Mouse (Mus musculus): ENCODE results near the gene Cdh20. TPM values are rescaled to one million over a fixed set of nuclear protein-coding genes. Genes with fewer than 3 reads are reported as not detected.
"Not testable (repeated sequence)": the region's sequence is repeated elsewhere in the genome, so short reads cannot be mapped to it uniquely, and the experiment has no call there.

Gene Cdh20
- total RNA-seq, 2 experiments from 2014 or later = 0.12 to 0.13 TPM

DNA sequence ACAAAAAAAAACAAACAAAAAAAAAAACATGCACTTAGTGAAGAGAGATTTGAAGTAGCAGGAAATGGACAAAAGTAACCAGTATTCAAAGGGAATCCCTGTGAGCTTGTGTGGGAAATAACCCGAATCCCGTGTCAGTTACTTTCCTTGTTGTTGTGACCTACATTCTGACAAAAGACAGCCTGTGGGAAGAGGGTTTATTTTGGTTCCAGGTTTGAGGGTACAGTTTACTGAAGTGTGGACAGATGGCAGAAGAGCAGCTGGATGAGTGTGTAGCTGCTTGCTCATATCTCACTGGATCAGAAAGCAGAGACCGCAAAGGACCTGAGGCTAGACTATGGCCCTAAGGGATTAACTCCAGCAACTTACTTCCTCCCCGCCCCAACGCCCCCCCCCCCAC lies 135.1 kb downstream of the Cdh20 start:
- DNase-seq = no peak

GRCm38 (mm10) chr1:104912407-104912806 lies 144.1 kb downstream of the Cdh20 start:
- DNase-seq = no peak
- intact Hi-C loops (cut with DNase I; ENCODE audit: low total_unique reads) = no loop called here

More for the DNA sequence above, 135.1 kb downstream of the Cdh20 start:
- intact Hi-C loops (cut with DNase I; ENCODE audit: low total_unique reads) = no loop called here

- intact Hi-C loops (cut with DNase I; ENCODE audit: low total_unique reads) = no loop called here
- no peak for DNase-seq
Measured at GRCm38 (mm10) chr1:104916507-104916906, 148.2 kb downstream of the Cdh20 start.

DNA sequence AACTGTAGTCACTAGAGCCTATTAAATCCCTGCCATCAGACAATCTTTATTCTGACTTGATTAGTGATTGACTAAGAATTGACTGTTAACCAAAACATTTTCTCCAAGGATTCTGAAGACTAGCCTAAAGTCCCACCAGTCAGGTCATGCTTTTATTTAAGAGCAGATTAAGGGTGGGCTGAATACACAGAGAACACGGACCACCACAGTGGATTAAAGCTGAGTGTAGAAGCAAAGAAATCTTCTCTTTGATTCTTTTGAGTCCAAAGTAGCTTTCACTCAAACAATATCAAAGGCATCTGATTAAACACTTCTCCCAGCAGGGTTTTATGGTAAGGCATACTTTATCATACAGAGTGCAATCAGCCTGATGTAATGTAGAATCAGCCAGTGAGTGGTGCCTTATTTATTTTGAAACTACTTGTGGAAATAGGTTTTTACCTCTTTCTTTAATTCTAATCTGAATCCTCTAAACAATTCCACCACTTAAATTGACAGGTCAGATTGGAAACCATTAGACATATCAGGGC lies 149.0 kb downstream of the Cdh20 start:
- no peak for DNase-seq
- intact Hi-C loops (cut with DNase I; ENCODE audit: low total_unique reads) = no loop called here

DNA sequence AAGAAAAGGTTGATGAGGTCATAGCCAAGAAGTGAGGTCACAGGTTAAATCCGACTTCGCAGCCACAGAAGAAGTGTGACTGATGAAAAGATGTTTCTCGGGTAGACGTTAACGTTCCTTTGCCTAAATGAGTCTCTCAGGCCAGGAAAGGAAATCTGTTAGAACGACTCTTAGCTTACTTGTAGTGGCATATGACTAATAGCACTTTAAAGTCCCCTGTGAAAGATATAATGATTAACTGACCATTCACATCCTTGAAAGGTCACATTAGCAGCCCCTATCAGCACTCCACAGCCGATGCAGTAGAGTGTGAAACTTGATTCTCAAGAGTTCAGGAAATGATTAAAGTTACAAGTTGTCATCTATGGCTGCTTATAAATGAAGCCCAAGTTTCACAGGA lies 164.7 kb downstream of the Cdh20 start:
- intact Hi-C loops (cut with DNase I; ENCODE audit: low total_unique reads) = no loop called here
- no peak for DNase-seq

DNA sequence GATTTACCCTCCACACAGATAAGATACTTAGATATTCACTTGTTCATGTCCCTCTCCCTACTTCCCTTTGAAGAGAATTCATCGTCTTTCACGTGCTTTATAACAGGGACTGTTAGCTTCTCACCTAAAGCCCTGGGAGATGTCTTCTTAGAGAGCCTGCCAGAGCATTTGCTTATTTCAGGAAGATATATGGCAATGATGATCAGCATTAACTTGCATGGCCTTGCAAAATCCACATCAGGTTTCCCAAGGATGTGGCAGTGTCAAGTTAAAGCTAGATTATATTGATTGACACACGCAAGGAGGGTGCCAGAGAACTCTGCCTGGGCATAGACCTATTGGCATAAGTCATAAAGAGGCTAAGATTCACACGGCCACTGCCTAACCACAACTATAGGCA lies 168.6 kb downstream of the Cdh20 start:
- intact Hi-C loops (cut with DNase I; ENCODE audit: low total_unique reads) = no loop called here
- DNase-seq = no peak

DNA sequence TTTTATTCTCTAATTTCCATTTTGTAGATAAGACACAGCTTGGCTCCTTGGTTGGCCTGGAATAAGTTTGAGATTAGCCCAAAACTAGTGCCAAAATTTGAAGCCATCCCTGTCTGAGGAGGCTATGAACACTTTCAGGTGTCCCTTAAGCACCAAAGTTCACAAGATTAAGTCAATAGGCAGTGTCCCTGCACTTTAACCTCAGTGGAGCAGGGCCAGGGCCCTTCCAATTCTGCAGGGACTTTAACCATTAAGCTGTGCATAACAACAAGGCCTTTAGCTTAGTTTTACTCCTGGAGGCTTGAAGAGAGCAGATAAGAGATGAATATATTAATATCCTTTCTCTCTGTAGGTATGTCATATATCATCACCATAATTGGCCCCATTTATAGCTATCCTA lies 170.8 kb downstream of the Cdh20 start:
- intact Hi-C loops (cut with DNase I; ENCODE audit: low total_unique reads) = no loop called here
- DNase-seq = no peak

DNA sequence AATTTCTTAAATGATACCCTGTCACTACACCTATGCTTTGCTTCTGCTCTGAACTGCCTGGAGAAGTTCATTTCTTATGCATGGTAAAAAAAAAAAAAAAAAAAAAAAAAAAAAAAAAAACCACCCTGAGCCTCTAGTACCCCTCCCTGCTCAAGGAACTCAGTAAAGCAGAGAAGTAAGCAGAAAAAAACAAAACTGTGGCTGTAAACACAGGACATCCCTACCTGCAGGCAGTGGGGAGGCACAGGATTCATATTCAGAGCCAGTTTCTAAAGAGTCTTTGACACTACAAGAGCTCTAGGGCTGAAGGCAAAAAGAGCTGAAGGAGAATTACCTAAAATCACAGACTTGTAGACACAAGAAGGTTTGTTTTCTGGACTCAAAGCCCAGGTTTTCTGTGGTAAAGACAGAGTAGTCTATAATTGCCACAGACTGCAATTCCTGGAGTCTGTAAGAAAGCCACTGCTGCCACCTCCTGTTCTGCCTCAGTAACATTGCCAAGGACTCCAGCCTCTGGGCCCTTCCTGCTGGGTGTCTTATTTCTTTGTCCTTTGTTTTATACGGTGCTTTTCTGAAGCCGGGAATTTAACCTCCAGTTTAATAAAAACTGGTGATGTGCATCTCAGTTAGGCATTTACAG lies 176.3 kb downstream of the Cdh20 start:
- intact Hi-C loops (cut with DNase I; ENCODE audit: low total_unique reads) = no loop called here

DNA sequence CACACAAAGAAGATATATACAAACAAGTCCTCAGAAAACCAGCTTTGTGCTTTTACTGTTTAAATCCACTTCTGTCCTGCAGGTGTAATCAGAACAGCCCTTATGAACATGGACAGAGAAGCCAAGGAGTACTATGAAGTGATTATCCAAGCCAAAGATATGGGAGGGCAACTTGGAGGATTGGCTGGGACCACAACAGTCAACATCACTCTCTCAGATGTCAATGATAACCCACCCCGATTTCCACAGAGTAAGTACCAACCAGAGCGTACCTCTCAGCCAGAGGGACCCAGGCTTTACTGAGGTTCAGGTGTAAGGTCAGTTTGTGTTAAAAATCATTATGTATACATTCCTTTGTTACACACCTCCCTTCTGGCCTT lies 176.8 kb downstream of the Cdh20 start:
- DNase-seq = no peak
- intact Hi-C loops (cut with DNase I; ENCODE audit: low total_unique reads) = no loop called here

More for the DNA sequence above, 176.3 kb downstream of the Cdh20 start:
- peak; percentile 22 for DNase-seq

DNA sequence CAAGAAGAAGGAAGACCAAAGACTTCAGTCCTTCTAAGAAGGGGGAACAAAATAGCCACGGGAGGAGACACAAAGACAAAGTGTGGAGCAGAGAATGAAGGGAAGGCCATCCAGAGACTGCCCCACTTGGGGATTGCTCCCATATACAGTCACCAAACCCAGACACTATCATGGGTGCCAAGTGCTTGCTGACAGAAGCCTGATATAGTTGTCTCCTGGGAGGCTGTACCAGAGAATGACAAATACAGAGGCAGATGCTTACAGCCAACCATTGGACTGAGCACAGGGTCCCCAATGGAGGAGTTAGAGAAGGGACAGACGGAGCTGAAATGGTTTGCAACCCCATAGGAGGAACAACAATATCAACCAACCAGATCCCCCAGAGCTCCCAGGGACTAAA lies 181.3 kb downstream of the Cdh20 start:
- intact Hi-C loops (cut with DNase I; ENCODE audit: low total_unique reads); DNase-seq: not testable (repeated sequence)

DNA sequence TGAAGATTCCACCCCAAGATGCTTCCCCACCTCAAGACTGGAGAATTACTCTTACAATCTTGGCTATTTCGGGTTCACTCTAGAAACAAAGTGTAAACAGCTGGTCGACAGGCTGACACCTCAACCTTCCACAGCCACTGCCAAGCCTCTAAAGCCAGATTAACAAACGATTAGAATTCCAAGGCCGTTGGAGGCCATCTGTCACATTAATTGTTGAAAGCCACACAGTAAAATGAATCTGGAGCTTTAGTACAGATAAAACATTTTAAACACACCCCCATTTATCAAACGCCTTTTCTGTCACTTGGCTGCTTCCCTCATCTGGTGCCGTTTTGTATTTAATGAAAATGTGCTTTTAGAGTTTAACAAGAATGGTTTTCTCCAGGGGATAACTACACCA lies 188.7 kb downstream of the Cdh20 start:
- DNase-seq = no peak
- intact Hi-C loops (cut with DNase I; ENCODE audit: low total_unique reads) = no loop called here

DNA sequence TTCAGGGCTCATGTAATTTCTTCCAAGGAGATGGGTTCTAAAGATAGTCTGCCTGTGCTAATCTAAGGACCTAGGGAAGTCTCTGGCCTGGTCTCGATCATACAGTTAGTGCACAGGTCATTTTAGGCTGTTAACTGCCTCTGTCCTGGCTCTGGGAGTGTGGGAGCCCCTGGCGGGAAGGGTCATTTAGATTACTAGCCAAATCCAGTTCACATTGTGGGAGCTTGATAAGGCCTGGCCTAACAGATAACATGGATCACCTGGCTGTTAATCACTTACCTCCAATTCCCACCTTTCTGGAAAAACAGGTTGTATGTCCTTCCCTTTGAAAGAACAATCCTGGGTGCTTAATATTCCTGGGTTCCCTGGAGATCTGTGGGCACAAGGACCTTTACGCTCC lies 193.3 kb downstream of the Cdh20 start:
- no peak for DNase-seq
- intact Hi-C loops (cut with DNase I; ENCODE audit: low total_unique reads) = no loop called here

DNA sequence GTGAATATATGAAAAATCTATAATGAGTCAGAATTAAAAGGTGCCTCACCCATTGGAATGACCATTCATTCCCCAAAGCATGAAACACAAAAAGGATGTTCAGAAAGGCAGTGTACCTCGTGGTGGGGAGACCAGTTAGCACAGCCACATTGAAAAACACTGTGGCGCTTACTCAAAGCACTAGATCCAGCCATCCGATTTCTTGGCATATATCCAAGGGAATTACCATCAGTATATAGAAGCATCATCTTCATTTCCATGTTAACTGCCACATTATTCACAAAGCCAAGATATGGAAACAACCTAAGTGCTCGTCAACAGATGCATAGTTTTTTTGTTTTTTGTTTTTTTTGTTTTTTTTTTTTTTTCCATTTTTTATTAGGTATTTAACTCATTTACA lies 193.9 kb downstream of the Cdh20 start:
- DNase-seq = no peak
- intact Hi-C loops (cut with DNase I; ENCODE audit: low total_unique reads) = no loop called here

DNA sequence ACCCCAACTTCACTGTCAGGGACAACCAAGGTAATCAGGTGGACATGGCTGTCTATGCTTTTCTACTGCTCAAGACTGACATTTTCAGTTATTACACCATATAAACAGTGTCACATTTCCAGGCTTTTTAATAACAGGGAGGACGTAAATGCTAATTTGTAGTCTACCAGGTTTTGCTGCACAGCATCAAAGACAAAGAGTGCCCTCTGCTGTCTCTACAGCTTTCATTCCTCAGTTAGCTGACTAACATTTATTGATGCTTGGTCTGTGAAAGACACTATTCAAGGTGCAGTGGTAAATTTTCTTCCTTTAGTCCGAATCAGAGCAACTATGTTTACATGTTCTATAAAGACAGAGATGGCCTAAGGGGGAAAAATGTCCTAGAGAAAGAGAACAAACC lies 210.7 kb downstream of the Cdh20 start:
- DNase-seq = no peak
- intact Hi-C loops (cut with DNase I; ENCODE audit: low total_unique reads) = no loop called here

DNA sequence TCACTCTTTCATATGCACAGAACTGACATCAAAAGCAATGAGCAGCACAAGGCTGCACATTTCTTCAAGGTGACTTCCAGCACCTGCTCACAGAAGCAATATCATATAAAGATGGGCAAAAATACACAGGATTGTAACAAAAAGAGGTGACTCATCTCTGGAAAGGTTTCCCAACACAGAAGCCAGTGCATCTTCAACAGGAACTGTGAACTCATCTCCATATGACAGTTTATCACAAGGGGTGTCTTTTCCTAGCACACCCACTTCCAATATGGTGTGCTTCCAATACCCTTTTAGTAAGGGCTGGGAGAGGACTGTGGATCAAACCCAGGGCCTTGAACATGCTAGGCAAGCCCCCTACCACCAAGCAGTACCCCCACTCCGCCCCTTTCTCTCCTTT lies 211.9 kb downstream of the Cdh20 start:
- intact Hi-C loops (cut with DNase I; ENCODE audit: low total_unique reads) = no loop called here
- no peak for DNase-seq

GRCm38 (mm10) chr1:104986222-104986973 lies 218.1 kb downstream of the Cdh20 start:
- no peak for DNase-seq
- intact Hi-C loops (cut with DNase I; ENCODE audit: low total_unique reads) = loop anchor here (5.0 kb wide), 1 partner anchor 646 kb away; no protein-coding TSS in a partner anchor

DNA sequence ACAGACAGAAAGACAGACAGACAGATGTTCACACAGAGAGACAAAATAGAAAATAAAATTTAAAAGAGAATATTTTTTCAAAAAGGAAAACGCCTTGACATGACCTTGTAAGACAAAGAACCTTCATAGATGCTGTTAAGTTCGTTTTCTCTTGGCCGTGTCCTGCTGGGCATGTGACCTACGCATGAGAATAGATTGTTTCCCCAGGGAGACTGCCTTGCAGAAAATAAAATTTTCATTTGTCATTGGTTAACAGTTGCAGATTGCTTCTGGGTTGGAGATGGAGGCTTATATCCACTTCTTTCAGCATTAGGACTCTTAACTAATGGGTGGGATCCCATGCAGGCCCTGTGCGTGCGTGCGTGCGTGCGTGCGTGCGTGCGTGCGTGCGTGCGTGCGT lies 219.2 kb downstream of the Cdh20 start:
- intact Hi-C loops (cut with DNase I; ENCODE audit: low total_unique reads) = loop anchor here (5.0 kb wide), 1 partner anchor 645 kb away; no protein-coding TSS in a partner anchor
- DNase-seq = no peak

DNA sequence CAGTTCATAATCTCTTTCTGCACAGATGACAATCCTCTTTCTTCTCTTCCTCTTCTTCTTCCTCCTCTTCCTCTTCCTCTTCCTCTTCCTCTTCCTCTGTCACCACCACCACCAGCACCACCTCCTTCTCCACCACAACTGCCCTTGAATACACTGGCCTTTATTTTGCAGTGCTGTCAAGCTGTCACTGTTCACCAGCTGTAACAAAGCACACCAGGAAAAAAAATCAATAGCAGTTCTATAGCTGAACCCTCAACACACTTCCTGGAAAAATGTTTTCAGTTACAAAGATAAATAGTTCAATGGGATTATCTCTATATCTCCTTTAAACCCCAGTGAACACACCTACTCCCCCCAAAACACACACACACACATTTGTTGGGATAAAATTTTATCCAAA lies 224.1 kb downstream of the Cdh20 start:
- DNase-seq = no peak
- intact Hi-C loops (cut with DNase I; ENCODE audit: low total_unique reads) = no loop called here

GRCm38 (mm10) chr1:104993905-104994611 lies 225.7 kb downstream of the Cdh20 start:
- DNase-seq = peak; percentile 4
- intact Hi-C loops (cut with DNase I; ENCODE audit: low total_unique reads) = no loop called here

DNA sequence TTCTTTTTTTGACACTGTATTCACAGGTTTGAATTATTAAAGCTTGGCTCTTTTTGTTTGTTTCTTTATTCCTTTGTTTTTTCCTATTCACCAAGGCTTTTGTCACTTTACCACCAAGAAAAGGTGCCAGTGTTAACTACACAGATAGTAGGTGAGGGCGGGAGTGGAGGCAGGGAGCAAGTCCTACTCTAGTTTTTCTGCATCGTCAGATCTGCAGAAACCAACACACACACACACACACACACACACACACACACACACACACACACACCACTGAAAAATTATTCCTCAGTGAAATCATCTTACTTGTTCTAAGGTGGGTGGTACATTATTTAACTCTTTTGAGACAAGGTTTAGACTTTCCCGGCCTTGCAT lies 226.3 kb downstream of the Cdh20 start:
- intact Hi-C loops (cut with DNase I; ENCODE audit: low total_unique reads) = no loop called here
- no peak for DNase-seq

Measured in gastrocnemius, postnatal 14 days (tissue).